ENCODE assay signal across 10 mouse cellular contexts in genomic region chr4:101146891-101147655, GRCm38 (mm10).
DNase-seq lines count a peak whose midpoint lies in the region.
"Had no signal": no experiment of that assay in that cellular context is flagged by ENCODE, and none has a peak within 500 bp of the region (broad histone marks: within the 10 kb centered on the region; RNA-seq: fewer than 3 reads in every experiment).

No protein-coding gene starts in this region.

- DNase-seq in kidney, postnatal 4 days: peak; percentile 40 to 56
- DNase-seq in kidney, adult 11 months: no peak
- DNase-seq in thymus, postnatal 0 days (ENCODE audit: low spot score): peak; percentile 6
- DNase-seq in thymus, postnatal 10 days (ENCODE audit: low spot score in 2 of 2): no peak
- peak; percentile 17 for DNase-seq in NIH3T3 (ENCODE audit: low read depth)
- DNase-seq in naive thymus-derived CD4-positive, alpha-beta T cell, adult 2 months (ENCODE audit: low read depth): peak; percentile 58
- no peak for DNase-seq in heart, postnatal 10 days
- DNase-seq in adrenal gland, adult 8-10 months: no peak
- DNase-seq: cerebellum, adult 18-20 months; lung, adult 18-20 months had no signal

- intact Hi-C loops in heart, postnatal 10 days (cut with DNase I): loop anchor here (1.0 to 5.0 kb wide), 3 partner anchors 149 to 559 kb away; no protein-coding TSS in a partner anchor

Comparison
In these comparisons a context has a peak if more than half of its experiments do, and no peak if none do; other contexts are left out.
1. DNase-seq: peak in kidney, postnatal 4 days (2 of 2), thymus, postnatal 0 days (single experiment), NIH3T3 (single experiment) and naive thymus-derived CD4-positive, alpha-beta T cell, adult 2 months (single experiment); none in kidney, adult 11 months (single experiment), thymus, postnatal 10 days (0 of 2), heart, postnatal 10 days (0 of 2) and adrenal gland, adult 8-10 months (single experiment).